In the genomic region with DNA sequence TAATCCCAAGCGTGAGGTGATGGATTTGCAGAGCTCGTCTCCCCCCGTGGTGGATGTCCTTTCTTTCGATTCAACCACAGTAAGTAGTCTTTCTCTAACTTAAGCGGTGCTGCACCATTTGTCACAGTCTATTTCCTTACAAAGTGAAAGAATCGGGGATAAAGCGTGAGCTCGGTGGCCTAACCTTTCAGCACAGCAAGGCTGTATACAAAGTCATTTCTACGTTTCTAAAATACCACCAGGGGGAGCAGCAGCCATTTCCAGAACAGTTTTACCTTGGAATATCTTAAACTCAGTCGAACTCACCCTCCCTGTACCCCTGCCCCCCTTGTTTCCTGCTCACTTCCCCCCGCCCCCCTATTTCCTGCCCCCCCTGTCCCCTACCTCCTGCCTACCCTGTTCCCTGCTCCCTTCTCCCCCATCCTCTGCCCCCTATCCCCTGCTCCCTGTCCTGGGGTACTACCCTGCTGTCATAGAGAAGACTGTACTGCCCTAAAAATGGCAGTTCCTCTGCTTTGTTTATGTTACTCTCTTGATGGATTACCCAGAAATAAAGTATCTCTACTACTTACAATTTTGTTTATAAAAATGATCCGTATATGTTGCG, we compare ENCODE assay signal across 10 mouse cellular contexts. TPM values are rescaled to one million over a fixed set of nuclear protein-coding genes. Genes with fewer than 3 reads are reported as not detected.
DNase-seq lines count a peak whose midpoint lies in the region; ATAC-seq and TF ChIP-seq lines count a peak whose summit lies in the region.
"Had no signal": no experiment of that assay in that cellular context is flagged by ENCODE, and none has a peak within 500 bp of the region (broad histone marks: within the 10 kb centered on the region; RNA-seq: fewer than 3 reads in every experiment).

No protein-coding gene starts in this region.

- H3K9ac ChIP-seq in heart, embryonic 11.5 days (ENCODE audit: low read depth, low read length) = no peak overlapping the region
- H3K9ac ChIP-seq in kidney, embryonic 15.5 days = no peak overlapping the region

- peak; percentile 54; the same call in 1 of the 2 replicates for TF ChIP-seq CTCF in brain, embryonic 14.5 days (IDR thresholded peaks at IDR 0.05; ENCODE audit: borderline replicate concordance, extremely low read depth, insufficient read depth, insufficient read length)
- peak; percentile 27; the same call in 1 of the 2 replicates for TF ChIP-seq CTCF in small intestine, adult 2 months (IDR thresholded peaks at IDR 0.05; ENCODE audit: extremely low read depth, insufficient read length, insufficient replicate concordance, low read depth, low read length)

- DNase-seq in left cerebral cortex, adult 18-20 months (ENCODE audit: low spot score in 2 of 2) = peak; percentile 43 to 45
- DNase-seq in left cerebral cortex, adult 11 months (ENCODE audit: low spot score) = no peak
- DNase-seq in brain, embryonic 14.5 days (ENCODE audit: low read depth) = peak; percentile 87
- DNase-seq in lung, postnatal 36 days = peak; percentile 62
- DNase-seq in spleen, postnatal 14 days (ENCODE audit: low spot score in 2 of 2) = no peak

- 47% methylated on average over 12 of the region's 13 CpGs for WGBS in heart, embryonic 11.5 days (ENCODE audit: insufficient replicate concordance)
- 32% methylated on average over 13 of the region's 13 CpGs for WGBS in kidney, embryonic 15.5 days
- WGBS in small intestine, adult 2 months = 48% methylated on average over 13 of the region's 13 CpGs

- peak; percentile 55; the same call in 1 of the 2 replicates for ATAC-seq in heart, embryonic 11.5 days (replicated peaks; ENCODE audit: insufficient number of reproducible peaks, low FRiP score, low TSS enrichment)
- peak; percentile 44; the same call in 1 of the 2 replicates for ATAC-seq in kidney, embryonic 15.5 days (replicated peaks; ENCODE audit: low FRiP score)

- TF ChIP-seq POLR2A in brain, embryonic 14.5 days (IDR thresholded peaks at IDR 0.05; ENCODE audit: borderline replicate concordance, extremely low read depth, insufficient read depth, insufficient read length, poor library complexity, severe bottlenecking) = no peak
- TF ChIP-seq POLR2A in small intestine, adult 2 months (IDR thresholded peaks at IDR 0.05; ENCODE audit: low read depth, low read length) = no peak

- no peaks in the 10 kb centered on the region for H3K9me3 ChIP-seq in heart, embryonic 11.5 days (replicated peaks; ENCODE audit: control insufficient read depth, low read length)
- H3K9me3 ChIP-seq in kidney, embryonic 15.5 days (replicated peaks) = no peaks in the 10 kb centered on the region

- no peaks in the 10 kb centered on the region for H3K36me3 ChIP-seq in heart, embryonic 11.5 days (ENCODE audit: control insufficient read depth, insufficient read depth, low read length)
- peaks cover 6% of the 10 kb centered on the region; the same call in 1 of the 2 replicates for H3K36me3 ChIP-seq in kidney, embryonic 15.5 days
- 0 out of 2 replicates have a peak, but pooled peaks cover 1% of the 10 kb centered on the region for H3K36me3 ChIP-seq in small intestine, adult 2 months (ENCODE audit: control insufficient read depth, insufficient read depth, low read length)

- no peak overlapping the region for H3K27ac ChIP-seq in heart, embryonic 11.5 days (ENCODE audit: low read depth, low read length)
- peak overlapping the region; percentile 88 for H3K27ac ChIP-seq in kidney, embryonic 15.5 days
- H3K27ac ChIP-seq in small intestine, adult 2 months (ENCODE audit: insufficient read depth, low read depth, low read length) = no peak overlapping the region

- no peak overlapping the region for H3K4me2 ChIP-seq in heart, embryonic 11.5 days
- 0 out of 2 replicates have a peak overlapping the region, but pooled peaks have one; percentile 18 for H3K4me2 ChIP-seq in kidney, embryonic 15.5 days

- peaks cover 6% of the 10 kb centered on the region; the same call in 1 of the 2 replicates for H3K4me1 ChIP-seq in heart, embryonic 11.5 days (ENCODE audit: control insufficient read depth, insufficient read depth, low read length)
- peaks cover 39% of the 10 kb centered on the region for H3K4me1 ChIP-seq in kidney, embryonic 15.5 days
- peaks cover 7% of the 10 kb centered on the region for H3K4me1 ChIP-seq in small intestine, adult 2 months (ENCODE audit: control insufficient read depth, insufficient read depth, insufficient read length, low read length)

- no peak overlapping the region for H3K4me3 ChIP-seq in heart, embryonic 11.5 days (ENCODE audit: low read depth, low read length)
- H3K4me3 ChIP-seq in kidney, embryonic 15.5 days (replicated peaks) = no peak overlapping the region
- no peak overlapping the region for H3K4me3 ChIP-seq in small intestine, adult 2 months (ENCODE audit: low read depth, low read length)

- no peaks in the 10 kb centered on the region for H3K27me3 ChIP-seq in heart, embryonic 11.5 days (ENCODE audit: control insufficient read depth, insufficient read depth, low read length)
- H3K27me3 ChIP-seq in kidney, embryonic 15.5 days = no peaks in the 10 kb centered on the region
- no peaks in the 10 kb centered on the region for H3K27me3 ChIP-seq in small intestine, adult 2 months (ENCODE audit: control insufficient read depth, insufficient read depth, low read length)

RNA-seq across cellular contexts. Expression of gene Phxr2, which starts 38.8 kb away (rescaled TPM):
- total RNA-seq in left cerebral cortex, adult 18-20 months (2021) = not detected
- not detected in 2 replicates for polyA plus RNA-seq in brain, embryonic 14.5 days (2012; rRNA removed)
- polyA plus RNA-seq in heart, embryonic 11.5 days (2014; fragmentation: Nextera tagmentation; extraction: Ambion mirVana) = not detected in 2 replicates
- polyA plus RNA-seq in kidney, embryonic 15.5 days (2015; fragmentation: Nextera tagmentation; extraction: Ambion mirVana) = not detected in 2 replicates
- not detected in 2 replicates for polyA plus RNA-seq in small intestine, adult 2 months (2012; rRNA removed)
- total RNA-seq: layer of hippocampus, postnatal 14 days had no signal
- polyA plus RNA-seq: testis, adult 2 months had no signal

RNA-seq across cellular contexts. Expression of gene Galnt4, which starts 57.0 kb away (rescaled TPM):
- total RNA-seq in left cerebral cortex, adult 18-20 months (2021) = 1 to 10 TPM; 1.9 to 2.3 TPM
- 0.69 and 1.8 TPM in 2 replicates for polyA plus RNA-seq in brain, embryonic 14.5 days (2012; rRNA removed)
- 6.2 and 7.7 TPM in 2 replicates for polyA plus RNA-seq in heart, embryonic 11.5 days (2014; fragmentation: Nextera tagmentation; extraction: Ambion mirVana)
- 11.1 and 12.1 TPM in 2 replicates for polyA plus RNA-seq in kidney, embryonic 15.5 days (2015; fragmentation: Nextera tagmentation; extraction: Ambion mirVana)
- 2.6 and 3.4 TPM in 2 replicates for polyA plus RNA-seq in small intestine, adult 2 months (2012; rRNA removed)

RNA-seq across cellular contexts. Expression of gene Poc1b, which starts 58.1 kb away (rescaled TPM):
- 1 to 10 TPM; 6.5 to 7.1 TPM for total RNA-seq in left cerebral cortex, adult 18-20 months (2021)
- 26.7 and 26.8 TPM in 2 replicates for polyA plus RNA-seq in brain, embryonic 14.5 days (2012; rRNA removed)
- polyA plus RNA-seq in heart, embryonic 11.5 days (2014; fragmentation: Nextera tagmentation; extraction: Ambion mirVana) = 10.3 and 14.2 TPM in 2 replicates
- polyA plus RNA-seq in kidney, embryonic 15.5 days (2015; fragmentation: Nextera tagmentation; extraction: Ambion mirVana) = 21.7 and 25.5 TPM in 2 replicates
- polyA plus RNA-seq in small intestine, adult 2 months (2012; rRNA removed) = 3.6 and 5.5 TPM in 2 replicates

Comparison
In these comparisons a context has a peak if more than half of its experiments do, and no peak if none do; other contexts are left out.
1. DNase-seq: peak in left cerebral cortex, adult 18-20 months (2 of 2), brain, embryonic 14.5 days (single experiment) and lung, postnatal 36 days (single experiment); none in left cerebral cortex, adult 11 months (single experiment) and spleen, postnatal 14 days (0 of 2).